Mouse (Mus musculus) lung, adult 2 months (tissue): ENCODE results near the gene E130114P18Rik. TPM values are rescaled to one million over a fixed set of nuclear protein-coding genes. Genes with fewer than 3 reads are reported as not detected.

Source experiments
- DNase-seq: peaks from one replicate; pipeline ENCODE4 v3.0.0; 2022
- H3K4me1 ChIP-seq: fragments of 200-500 bp; 2 replicates; pipeline ENCODE4 v1.6.1; 2011; ENCODE audit warnings: low read length; ENCODE audit not compliant: control insufficient read depth, insufficient read depth
- H3K4me3 ChIP-seq: fragments of 200-500 bp; replicated peaks from 2 replicates; pipeline ENCODE3; 2011; ENCODE audit warnings: low read depth, mild to moderate bottlenecking, control low read depth, low read length; ENCODE audit errors: extremely low read depth
- CTCF ChIP-seq: fragments of 200-500 bp; IDR thresholded peaks from 2 replicates; pipeline ENCODE4 v1.5.1; 2011; ENCODE audit warnings: mild to moderate bottlenecking, low read length, control low read depth; ENCODE audit not compliant: insufficient read depth
- POLR2A ChIP-seq: fragments of 200-500 bp; IDR thresholded peaks from 2 replicates; pipeline ENCODE4 v1.6.1; 2011; ENCODE audit warnings: low read depth, mild to moderate bottlenecking, control low read depth, low read length, borderline replicate concordance; ENCODE audit errors: extremely low read depth
- WGBS: fragments of 180-500 bp; shearing (Covaris S2); methylation state at CpG from one replicate; pipeline ENCODE4 v1.1.7; 2018; 5-methylcytosine and 5-hydroxymethylcytosine counted together
- polyA plus RNA-seq: library from polyadenylated mRNA; depleted of rRNA; stranded (reverse); fragments of >200 nt; gene quantifications from 2 replicates; pipeline ENCODE4 v1.2.3, GENCODE M21; 2012

Gene E130114P18Rik
- polyA plus RNA-seq, 1 experiment: 0.17 TPM

DNA sequence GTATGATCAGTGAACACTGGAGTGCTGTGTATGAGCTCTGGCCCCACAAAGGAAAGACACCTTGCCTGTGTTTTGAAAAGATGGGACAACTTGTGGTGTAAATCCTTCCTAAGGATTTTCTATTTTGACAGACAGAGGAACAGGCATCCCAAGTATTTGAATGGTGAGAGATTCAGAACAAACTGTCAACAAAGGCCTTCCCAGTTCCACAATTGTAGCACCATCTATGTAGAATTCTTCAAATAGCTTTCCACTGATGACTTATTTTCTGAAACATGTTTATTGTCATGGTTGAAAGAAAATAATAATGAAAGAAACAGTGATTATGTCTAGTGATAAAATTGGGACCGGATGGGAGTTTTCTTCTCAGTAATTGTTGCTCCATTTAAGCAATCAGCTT is 39.9 kb upstream of the E130114P18Rik start:
- DNase-seq: no peak
- peaks cover 15% of the 10 kb centered on the region for H3K4me1 ChIP-seq
- TF ChIP-seq POLR2A (no peak), CTCF (no peak)
- no peak overlapping the region for H3K4me3 ChIP-seq
- WGBS: 58% methylated on average over 1 of the region's 1 CpGs

DNA sequence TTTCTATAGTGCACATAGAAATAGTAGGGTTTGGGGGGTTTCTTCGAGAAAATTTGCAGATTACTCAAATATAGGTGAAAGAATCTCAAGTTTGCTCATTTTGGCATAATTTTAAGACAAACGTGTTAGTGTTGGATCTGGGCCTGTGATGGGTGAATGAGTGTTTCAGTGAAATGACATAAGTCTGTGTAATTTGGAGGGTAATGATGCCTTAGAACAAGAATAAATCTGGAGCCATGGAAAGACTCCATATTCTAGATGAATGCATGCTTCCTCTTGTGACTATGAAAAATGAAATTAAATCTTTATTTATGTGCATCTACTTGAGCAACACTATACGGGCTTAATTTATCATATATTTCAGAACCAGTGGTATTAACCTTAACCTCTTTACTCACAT is 38.9 kb upstream of the E130114P18Rik start:
- TF ChIP-seq CTCF (no peak), POLR2A (no peak)
- WGBS: 74% methylated on average over 3 of the region's 3 CpGs
- Histone ChIP-seq H3K4me3 (no peak overlapping the region), H3K4me1 (peaks cover 15% of the 10 kb centered on the region)
- DNase-seq: no peak

DNA sequence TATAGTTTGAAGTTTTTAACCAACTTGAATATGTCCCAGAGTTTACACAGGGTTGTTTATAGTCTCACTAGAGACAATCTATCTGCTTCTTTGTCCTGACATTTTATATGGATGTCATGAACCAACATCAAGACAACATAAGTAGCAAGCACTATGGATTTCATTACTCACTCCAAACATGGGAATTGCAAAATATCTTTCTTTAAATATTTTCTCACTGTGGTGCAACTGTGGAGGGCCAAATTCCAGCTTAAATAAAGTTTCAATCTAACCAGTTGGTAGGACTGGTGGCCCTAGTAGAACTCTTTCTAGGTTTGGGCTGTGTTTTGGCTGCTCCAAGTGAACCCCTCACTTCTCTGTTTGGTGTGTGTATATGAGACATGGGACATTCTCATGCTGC is 38.1 kb upstream of the E130114P18Rik start:
- DNase-seq: no peak
- no peak for TF ChIP-seq POLR2A
- TF ChIP-seq CTCF: no peak
- Histone ChIP-seq H3K4me1 (peaks cover 15% of the 10 kb centered on the region), H3K4me3 (no peak overlapping the region)

DNA sequence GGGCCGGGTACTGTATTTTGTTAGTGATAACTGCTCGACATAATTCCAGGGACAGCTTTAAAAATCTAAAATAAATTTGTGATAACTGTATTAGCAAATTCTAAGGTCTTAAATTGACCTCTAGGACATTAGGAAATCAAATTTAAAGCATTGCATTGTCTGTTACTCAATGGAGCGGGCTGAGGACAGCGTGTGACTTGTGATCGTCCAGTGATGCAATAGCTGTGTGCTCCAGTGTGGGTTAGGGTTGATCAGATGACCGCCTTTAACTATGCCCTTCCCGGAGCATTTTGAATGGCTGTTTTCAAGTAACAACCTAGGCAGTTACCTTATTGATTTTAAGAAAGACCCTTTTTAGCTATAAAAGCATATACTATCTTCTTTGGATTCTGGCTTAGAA is 36.6 kb upstream of the E130114P18Rik start:
- Histone ChIP-seq H3K4me3 (no peak overlapping the region), H3K4me1 (peaks cover 14% of the 10 kb centered on the region)
- no peak for DNase-seq
- TF ChIP-seq CTCF: no peak
- TF ChIP-seq POLR2A: no peak
- 54% methylated on average over 7 of the region's 7 CpGs for WGBS

DNA sequence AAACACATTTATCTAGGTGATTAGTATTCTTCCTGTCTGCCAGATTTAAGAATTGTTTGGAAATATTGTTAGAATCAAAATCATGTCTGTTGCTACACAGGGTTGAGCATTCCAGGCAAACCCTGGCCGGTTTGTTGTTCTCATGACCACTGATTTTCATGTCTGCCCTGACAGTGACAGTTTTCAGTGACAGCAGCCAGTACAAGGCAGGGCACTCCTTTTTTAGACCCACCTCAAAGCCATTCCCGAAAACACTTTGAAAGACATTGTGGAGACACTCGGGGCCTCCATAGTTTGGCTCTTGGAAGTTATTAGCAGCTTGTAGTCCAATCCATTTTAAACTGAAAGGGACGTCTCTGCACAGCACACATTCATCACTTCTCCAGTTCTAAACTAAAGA is 36.1 kb upstream of the E130114P18Rik start:
- TF ChIP-seq POLR2A: no peak
- no peak for TF ChIP-seq CTCF
- Histone ChIP-seq H3K4me1 (peaks cover 16% of the 10 kb centered on the region), H3K4me3 (no peak overlapping the region)
- WGBS: 37% methylated on average over 4 of the region's 4 CpGs
- DNase-seq: no peak

DNA sequence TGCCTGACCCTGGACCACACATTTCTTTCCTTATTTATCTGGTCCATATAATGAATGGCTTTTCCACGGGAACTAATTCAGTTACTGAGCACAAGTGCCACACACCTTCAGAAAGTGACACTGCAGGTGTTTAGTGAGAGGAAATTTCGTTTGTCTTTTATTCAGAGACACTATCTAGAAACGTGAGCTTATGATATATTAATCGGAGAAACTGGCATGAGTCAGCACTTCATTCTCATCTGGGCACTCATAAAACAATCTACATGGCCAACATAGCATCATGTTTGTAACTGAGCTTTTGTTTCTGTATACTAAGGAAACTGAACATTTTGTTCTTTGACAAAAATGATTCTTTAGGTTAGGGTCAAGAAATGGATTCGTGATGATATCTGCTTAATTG is 35.2 kb upstream of the E130114P18Rik start:
- WGBS: 67% methylated on average over 5 of the region's 5 CpGs
- no peak for TF ChIP-seq POLR2A
- TF ChIP-seq CTCF: no peak
- Histone ChIP-seq H3K4me1 (peaks cover 16% of the 10 kb centered on the region), H3K4me3 (no peak overlapping the region)
- no peak for DNase-seq

DNA sequence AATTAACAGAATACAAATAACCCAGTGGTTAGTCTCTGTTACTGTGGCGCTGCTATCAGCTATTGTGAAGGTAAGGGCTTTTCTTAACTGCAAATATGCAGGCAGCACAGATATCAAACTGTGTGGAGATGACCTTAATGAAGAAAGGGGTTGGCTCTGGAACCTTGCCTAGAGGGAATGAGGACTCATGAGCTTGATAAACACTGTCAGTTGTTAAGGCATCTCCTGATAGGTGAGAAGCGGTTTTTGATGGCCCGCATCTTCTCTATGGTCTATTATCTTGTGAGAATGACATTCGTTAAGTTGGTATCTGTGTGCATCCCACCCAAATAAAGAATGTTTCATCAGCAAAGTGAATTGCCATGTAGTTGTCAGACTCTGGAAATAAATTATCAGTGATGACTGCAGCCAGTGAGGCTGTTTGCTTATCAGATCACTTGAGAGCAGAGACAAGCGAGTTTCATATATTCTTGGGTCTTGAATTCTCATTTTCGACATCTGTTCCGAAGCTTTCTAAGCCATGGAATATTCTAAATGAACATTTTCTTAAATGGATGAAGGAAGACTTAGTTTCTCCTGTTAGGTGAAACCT is 32.6 kb upstream of the E130114P18Rik start:
- no peak for TF ChIP-seq CTCF
- TF ChIP-seq POLR2A: no peak
- 78% methylated on average over 7 of the region's 7 CpGs for WGBS
- H3K4me1 ChIP-seq: peaks cover 16% of the 10 kb centered on the region
- H3K4me3 ChIP-seq: no peak overlapping the region
- no peak for DNase-seq

DNA sequence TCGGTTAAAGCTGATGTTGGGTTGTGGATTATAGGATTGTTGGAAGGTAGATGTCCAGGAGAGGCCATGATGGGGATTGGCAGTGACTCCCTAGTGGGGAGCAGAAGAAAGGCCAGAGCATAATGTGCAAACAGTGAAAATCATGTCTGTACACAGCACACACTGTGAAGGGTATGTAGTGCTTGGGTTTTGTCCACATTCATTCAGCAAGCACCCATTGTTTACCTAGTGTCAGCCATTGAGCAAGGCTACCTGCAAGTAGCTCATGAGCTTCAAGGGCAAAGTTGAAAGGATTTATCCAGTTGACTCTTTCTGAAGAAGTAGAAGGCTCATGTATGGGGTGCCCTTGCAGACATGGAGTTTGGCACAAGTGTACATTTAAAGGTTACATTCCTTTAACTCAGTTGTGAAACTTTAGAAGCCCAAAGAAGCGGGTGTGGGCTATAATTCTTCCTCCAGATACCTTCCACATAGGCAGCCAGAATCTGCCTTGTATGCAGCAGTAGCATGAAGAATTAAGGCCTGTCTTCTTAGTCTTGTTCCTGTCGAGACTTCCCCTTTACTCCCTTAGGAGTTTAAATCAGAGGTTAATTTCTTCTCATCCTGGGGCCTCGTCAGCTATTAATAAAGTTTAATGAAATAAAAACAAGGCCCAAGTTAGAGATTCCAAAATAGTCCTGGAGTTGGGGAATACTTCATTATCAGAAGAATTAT is 31.9 kb upstream of the E130114P18Rik start:
- no peak for TF ChIP-seq CTCF
- no peak for TF ChIP-seq POLR2A
- no peak for DNase-seq
- WGBS: 69% methylated on average over 4 of the region's 4 CpGs
- Histone ChIP-seq H3K4me3 (no peak overlapping the region), H3K4me1 (peaks cover 14% of the 10 kb centered on the region)

DNA sequence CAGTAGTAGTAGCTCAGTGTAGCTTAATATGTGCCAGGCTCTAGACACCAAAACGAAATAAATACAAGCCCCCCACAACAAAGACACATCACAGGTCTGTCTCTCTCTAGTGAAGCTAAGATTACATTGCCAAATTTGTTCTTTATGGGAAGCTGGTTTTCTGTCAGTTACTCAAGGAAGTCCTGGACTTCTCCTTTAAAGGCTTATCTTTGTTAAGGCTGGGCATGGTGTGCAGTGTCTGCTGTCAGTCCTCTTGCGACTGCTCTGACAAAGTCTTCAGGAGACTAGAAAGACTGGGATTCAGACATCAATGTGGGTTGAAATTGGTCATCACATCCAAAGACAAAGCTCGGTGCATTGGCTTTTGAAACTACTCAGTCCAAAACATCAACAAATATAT is 31.0 kb upstream of the E130114P18Rik start:
- H3K4me3 ChIP-seq: no peak overlapping the region
- WGBS: 70% methylated on average over 3 of the region's 3 CpGs
- H3K4me1 ChIP-seq: peaks cover 9% of the 10 kb centered on the region
- TF ChIP-seq POLR2A (no peak), CTCF (no peak)
- DNase-seq: no peak

DNA sequence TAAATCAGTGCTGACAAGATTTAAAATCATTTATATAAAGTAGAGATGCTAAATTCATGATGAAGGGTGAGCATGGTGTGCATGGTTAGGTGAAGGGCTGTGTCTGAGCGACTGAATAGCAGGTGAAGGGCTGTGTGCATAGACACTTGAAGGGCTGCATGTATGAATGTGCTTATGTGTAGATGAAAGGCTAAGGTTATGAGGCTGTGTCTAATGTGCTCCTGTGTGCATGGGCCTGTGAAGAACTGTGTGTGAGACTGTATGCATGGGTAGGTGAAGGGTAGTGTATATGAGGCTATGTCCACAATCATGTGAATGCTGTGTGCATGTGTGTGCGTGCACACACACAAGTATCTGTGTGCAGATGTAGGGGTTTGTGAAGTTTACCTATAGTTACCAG is 29.0 kb upstream of the E130114P18Rik start:
- H3K4me3 ChIP-seq: no peak overlapping the region
- TF ChIP-seq CTCF: no peak
- TF ChIP-seq POLR2A: no peak
- DNase-seq: no peak
- H3K4me1 ChIP-seq: peaks cover 7% of the 10 kb centered on the region
- 99% methylated on average over 2 of the region's 2 CpGs for WGBS
